Mouse (Mus musculus) megakaryocyte-erythroid progenitor cell, adult 5-6 weeks (primary cell): ENCODE data around the gene Tmem178b. TPM values are rescaled to one million over a fixed set of nuclear protein-coding genes. Genes with fewer than 3 reads are reported as not detected.

Source experiments
- ATAC-seq: replicated peaks from 2 replicates; pipeline ENCODE4 v1.8.0; 2016; ENCODE audit warnings: mild to moderate bottlenecking, inconsistent platforms; ENCODE audit not compliant: severe bottlenecking, poor library complexity, low FRiP score, low TSS enrichment
- total RNA-seq, 2 experiments: library from RNA; stranded (forward) in 1 of 2; stranded (reverse) in 1 of 2; fragments of 200-1000, 215-1000 nt in 1 of 2; fragments of >200 nt in 1 of 2; fragmentation: Nextera tagmentation in 1 of 2; gene quantifications; 2 replicates each; pipeline ENCODE4 v1.2.3; 2014 to 2017

Gene Tmem178b
- total RNA-seq, 2 experiments from 2014 or later = not detected

DNA sequence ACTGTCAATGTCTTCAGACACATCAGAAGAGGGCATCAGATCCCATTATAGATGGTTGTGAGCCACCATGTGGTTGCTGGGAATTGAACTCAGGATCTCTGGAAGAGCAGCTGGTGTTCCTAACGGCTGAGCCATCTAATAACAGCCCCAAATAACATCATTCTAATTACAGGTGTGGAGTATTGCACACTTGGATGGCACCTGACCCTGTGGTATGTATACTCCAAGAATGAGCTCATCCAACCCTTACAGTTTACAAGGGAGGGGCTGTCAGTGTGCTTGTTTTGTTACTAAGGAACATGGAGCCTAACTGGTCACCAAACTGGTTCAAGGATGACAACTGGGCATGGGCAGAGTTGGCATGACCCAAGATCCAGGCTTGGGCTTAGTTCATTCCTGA is 190.8 kb downstream of the Tmem178b start:
- ATAC-seq = no peak

- no peak for ATAC-seq
Observed at GRCm38 (mm10) chr6:40064342-40064741, 191.3 kb downstream of the Tmem178b start.

DNA sequence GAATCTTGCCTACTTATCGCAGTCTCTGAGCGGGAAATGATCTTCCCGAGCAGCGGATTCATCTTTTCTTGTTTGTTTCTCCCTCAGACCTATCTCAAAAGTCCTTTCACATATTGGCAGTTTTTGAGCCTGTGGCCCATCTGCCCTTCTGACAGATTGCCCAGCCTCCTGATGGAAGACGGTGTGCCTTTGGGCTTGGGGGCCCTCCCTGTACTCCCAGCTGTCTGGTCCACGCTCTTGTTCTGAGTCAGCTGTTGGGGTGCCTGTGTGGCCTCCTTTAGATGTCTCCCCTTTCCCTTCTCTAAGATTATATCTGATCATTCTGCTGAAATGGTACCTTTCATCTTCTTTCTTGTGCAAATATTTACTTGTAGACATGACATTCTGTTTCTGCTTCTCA is 195.4 kb downstream of the Tmem178b start:
- ATAC-seq = no peak

GRCm38 (mm10) chr6:40071007-40071406 is 197.9 kb downstream of the Tmem178b start:
- no peak for ATAC-seq

GRCm38 (mm10) chr6:40076089-40076488 is 203.0 kb downstream of the Tmem178b start:
- ATAC-seq = no peak

DNA sequence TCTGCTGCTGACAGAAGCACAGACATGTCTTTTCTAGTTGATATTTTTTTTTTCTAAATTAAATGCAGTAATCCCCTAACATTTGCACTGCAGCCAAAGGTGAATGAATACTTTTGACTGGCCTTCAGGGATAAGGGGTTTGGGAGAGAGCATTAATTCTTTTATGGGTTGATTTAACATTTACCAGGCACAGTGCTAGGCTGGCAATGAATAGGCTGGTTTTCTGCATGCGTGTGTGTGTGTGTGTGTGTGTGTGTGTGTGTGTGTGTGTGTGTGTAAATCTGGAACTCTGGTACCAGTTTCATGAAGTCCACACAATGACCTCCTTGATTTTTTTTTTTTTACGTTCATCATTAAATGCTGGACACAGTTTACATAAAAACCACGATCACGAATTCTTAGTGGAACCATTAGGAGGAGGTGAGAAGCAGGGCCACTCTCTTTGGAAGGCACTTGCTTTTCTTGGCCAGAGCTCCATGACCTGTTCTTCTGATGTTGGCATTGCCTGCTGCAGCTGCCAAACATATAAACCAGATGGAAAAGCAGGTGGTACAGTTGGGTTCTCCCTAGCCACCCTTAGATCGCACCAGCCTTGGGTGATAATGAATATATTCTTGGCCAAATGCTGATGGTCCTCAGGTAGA is 203.7 kb downstream of the Tmem178b start:
- no peak for ATAC-seq

DNA sequence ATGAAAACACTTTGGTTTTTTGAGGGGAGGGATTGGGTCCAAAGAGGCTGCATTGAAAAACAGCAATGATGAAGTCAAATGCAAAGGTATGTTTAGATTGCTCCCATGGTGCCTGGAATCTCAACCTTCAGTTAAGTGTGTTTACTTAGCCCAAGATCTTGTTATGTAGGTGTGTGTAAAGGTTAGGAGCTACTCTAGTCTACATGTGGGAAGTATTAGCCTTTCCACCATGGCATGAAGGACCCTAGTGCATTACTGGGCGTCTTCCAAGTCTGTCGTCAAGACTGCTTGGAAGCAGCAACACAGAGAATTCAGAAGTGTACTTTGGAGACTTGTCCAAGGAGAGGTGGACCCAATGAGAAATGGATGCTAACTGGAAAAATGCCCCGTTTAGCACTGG is 205.3 kb downstream of the Tmem178b start:
- no peak for ATAC-seq

- ATAC-seq = no peak
Observed at GRCm38 (mm10) chr6:40083726-40084125, 210.7 kb downstream of the Tmem178b start.

GRCm38 (mm10) chr6:40091250-40091651 is 218.2 kb downstream of the Tmem178b start:
- ATAC-seq = no peak

DNA sequence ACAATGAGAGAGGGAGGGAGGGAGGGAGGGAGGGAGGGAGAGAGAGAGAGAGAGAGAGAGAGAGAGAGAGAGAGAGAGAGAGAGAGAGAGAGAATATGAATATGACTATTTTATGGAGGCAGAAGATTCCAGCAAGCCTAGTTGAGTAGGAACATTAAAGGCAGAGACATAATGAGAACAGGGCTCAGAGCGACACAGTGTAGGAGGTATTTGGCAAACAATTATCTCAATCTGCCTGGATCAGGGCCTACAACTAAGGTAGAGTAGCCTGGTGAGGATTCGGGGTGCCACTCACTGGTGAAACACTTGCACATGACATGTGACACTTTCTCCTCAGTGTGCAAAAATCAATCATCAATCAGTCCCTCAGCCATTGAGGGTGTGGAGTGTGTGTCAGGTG is 225.4 kb downstream of the Tmem178b start:
- ATAC-seq = no peak

DNA sequence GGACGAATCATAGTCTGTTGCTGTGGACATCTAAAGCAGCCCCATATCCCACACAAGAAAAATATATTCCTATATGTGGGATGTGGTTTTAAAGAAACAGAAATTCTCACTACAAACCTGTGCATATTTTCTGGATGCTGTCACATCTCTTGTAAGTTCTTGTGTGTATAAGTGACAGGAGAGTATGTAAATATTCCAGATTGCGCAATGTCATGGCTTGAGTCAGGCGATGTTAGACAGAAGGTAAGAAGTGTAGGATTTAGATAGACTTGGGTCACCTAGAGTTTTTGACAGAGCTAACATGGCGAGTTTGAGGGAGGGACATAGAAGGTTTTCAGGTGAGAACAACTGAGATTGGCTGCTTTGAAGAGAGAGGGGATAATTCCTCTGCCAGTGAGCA is 228.7 kb downstream of the Tmem178b start:
- no peak for ATAC-seq

GRCm38 (mm10) chr6:40102863-40103262 is 229.8 kb downstream of the Tmem178b start:
- ATAC-seq = no peak

DNA sequence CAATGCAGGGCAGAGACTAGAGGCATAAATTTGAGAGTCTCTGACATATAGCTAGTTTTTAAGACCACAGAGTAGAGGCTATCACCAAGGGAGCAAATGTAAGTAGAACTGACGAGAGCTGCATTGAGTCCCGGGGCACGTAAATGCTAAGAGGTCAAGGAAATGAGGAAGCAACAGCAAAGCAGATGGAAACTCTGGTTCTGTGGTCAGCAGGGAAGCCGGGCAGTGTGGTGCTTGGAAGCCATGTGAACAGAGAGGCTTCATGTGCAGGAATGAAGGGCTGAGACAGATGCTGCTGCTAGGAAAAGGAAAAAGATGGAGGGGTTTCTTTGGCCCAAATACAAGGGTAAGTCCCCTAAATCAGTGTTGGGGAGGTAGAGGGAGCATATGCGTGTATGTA is 237.0 kb downstream of the Tmem178b start:
- no peak for ATAC-seq

- no peak for ATAC-seq
Observed at GRCm38 (mm10) chr6:40110729-40111128, 237.7 kb downstream of the Tmem178b start.

- ATAC-seq = no peak
Observed at GRCm38 (mm10) chr6:40112488-40112887, 239.4 kb downstream of the Tmem178b start.

DNA sequence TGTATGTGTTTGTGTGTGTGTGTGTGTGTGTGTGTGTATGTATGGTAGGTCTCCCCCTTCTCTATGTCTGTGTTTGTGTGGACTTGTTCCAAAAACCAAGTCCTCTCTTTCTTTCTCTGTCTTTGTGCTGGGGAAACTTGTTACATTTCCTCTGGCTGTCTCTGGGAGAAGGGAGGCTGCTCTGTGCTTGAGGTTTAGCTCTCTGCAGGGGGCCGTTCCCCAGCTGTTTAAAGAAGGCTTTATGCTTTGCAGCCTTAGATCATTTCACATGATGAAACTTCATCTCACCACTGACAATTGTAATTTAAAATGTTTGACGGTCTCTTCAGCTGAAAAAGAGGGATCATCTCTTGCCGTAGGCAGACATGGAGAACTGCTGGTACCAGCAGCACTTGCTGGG is 243.2 kb downstream of the Tmem178b start:
- ATAC-seq = no peak

- no peak for ATAC-seq
Observed at GRCm38 (mm10) chr6:40120176-40120575, 247.1 kb downstream of the Tmem178b start.

- ATAC-seq = no peak
Observed at GRCm38 (mm10) chr6:40121494-40121893, 248.4 kb downstream of the Tmem178b start.

DNA sequence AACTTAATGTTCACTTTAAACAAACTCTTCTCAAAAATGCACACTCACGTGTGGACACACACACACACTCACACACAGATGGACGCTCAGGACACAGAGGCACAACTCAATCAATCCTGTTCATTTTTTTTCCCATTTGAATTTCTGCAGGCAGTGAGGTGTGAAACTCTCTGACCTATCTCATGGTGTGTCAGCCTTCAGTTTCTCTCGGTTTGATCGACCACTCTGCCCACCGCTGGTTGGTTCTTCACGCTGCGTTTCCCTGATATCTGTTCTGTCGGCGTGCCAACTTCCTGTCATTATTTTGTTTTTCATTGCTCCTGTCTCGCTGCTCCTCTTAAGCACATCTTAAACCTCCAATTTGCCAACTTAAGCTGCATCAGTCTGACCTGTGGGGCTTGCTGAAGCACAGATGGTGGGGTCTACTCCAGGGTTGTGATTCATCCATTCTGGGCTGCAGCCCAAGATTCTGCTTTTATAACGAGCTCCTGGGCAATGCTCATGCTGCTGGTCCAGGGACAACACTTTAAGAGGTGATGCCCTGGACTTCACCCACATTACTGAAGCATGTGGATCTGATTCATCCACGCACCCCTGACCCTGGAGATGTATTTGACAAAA is 250.1 kb downstream of the Tmem178b start:
- no peak for ATAC-seq

DNA sequence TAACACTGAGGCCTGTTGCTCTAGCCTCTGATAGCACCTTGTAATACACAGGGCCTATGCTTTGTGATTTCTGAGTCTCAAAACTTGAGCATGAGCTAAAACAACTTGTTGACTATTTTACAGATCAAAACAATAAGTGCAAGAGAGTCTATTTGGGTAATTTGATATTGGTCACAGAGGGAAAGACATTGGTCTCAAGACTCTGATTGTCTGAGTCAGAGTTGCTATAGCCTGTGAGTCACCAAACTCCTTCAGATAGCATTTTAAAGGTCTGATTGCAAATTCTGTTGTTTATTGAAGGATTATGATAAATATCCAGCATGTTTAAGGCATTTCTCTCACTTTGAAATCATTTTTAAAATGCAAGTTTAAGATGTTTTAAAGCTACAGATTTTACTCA is 250.9 kb downstream of the Tmem178b start:
- ATAC-seq = no peak

DNA sequence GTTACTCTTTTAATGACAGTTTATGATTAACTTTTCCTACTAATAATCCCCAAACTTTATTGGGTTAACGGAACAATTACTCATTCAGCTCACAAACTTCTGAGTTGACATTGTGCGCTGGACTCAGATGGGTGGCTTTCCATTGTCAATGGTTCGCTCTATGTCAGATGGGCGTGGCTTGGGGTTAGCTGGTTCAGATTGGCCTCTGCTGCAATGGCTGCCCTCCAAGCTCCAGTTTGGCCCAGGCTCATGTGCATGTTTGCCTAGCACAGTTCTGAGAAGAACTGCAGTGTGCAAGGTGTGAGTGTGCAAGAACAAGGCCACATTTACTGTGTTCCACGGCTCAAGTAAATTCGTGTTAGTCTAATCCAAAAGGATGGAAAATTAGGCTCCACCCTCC is 255.6 kb downstream of the Tmem178b start:
- ATAC-seq = no peak
